Mouse (Mus musculus) frontal cortex, postnatal 14 days (tissue): Measurements from ENCODE around the gene Ell3.

ENCODE experiments used
- DNase-seq, 2 experiments: peaks; one replicate each; pipeline ENCODE4 v3.0.0; 2022; ENCODE audit warnings: low spot score in 2 of 2

Gene Ell3

DNA sequence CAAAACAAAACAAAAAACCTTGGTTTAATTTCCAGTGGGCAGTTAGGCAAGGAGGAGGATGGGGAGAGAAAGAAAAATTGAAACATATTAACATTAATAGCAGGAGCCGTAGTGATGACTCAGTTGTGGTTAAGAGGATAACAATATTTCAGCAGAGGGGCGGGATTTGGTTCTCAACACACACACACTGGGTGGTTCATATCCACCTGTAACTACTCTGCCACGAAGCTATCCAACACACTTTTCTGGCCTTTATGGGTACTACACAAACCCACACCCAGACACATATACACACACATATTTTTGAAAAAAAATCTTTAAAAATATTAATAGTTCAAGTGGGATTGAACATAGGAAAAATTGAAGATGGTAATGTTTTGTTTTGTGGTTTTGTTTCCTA is 2.9 kb upstream of the Ell3 start:
- no peak for DNase-seq

GRCm38 (mm10) chr2:121446506-121446905 is 2.4 kb upstream of the Ell3 start:
- no peak for DNase-seq

- DNase-seq, result no peak
Observed at GRCm38 (mm10) chr2:121445117-121445516, 1.0 kb upstream of the Ell3 start.

- DNase-seq, result no peak
Observed at GRCm38 (mm10) chr2:121443068-121443349, 1.1 kb downstream of the Ell3 start.

- DNase-seq, result no peak
Observed at GRCm38 (mm10) chr2:121442259-121443067, 1.6 kb downstream of the Ell3 start.

DNA sequence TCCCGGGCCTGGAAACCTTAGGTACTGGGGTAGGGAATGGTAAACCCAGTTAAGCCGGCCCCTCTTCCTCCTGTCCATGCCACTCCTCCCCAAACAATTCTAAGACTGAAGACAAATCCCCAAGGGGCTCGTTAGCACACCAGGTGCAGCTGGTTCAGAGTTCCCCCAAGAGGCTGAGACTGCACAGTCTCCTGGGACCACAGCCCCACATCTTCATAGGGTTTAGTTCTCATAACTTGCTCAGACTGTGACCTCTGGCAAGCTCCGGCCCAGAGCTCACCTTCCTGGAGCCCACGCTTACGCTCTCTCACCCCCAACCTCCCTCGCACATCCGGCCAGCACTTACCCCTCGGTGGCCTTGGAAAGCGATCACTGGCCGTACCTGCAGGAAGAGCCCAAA is 2.3 kb downstream of the Ell3 start:
- no peak for DNase-seq

GRCm38 (mm10) chr2:121440834-121441605 is 3.1 kb downstream of the Ell3 start:
- no peak for DNase-seq

- no peak for DNase-seq
Observed at GRCm38 (mm10) chr2:121439746-121440145, 4.3 kb downstream of the Ell3 start.

DNA sequence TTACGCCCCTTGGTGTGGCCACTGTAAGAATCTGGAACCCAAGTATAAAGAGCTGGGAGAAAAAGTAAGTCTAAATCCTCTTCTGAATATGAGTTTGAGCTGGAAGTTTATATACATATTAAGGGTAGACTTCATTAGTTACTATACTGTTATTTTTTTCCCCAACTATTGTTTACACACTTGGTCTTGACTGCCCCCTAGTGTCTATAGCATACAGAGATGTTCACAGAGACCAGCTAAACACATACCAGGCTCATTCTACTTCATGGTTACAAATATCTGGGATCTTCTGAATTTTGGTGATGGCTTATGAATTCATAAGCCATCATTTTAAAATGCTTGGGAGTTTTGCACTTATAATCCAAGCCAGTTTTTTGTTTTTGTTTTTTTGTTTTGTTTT is 9.2 kb downstream of the Ell3 start:
- no peak for DNase-seq

GRCm38 (mm10) chr2:121425890-121426289 is 18.2 kb downstream of the Ell3 start:
- no peak for DNase-seq

- no peak for DNase-seq
Observed at GRCm38 (mm10) chr2:121423166-121423565, 20.9 kb downstream of the Ell3 start.

GRCm38 (mm10) chr2:121418476-121418875 is 25.6 kb downstream of the Ell3 start:
- DNase-seq, result no peak

GRCm38 (mm10) chr2:121416356-121416755 is 27.7 kb downstream of the Ell3 start:
- DNase-seq, result no peak

DNA sequence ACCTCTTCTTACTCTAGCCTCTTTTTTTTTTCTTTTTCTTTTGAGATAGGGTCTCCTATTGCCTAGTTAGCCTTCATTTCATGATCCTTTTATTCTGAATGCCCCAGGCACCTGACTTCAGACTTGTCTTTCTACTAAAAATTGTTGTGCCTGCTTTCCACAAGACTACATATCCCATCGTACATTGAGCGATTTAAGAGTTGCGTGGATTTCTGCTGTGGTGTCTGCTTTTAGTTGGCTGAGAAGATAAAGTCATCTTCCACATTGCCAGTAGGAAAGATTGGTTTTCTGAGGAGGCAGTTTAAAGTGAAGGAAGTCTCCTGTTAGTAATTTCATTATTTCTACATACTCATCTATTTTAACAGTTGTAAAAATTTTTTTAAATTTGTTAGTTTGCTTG is 28.5 kb downstream of the Ell3 start:
- DNase-seq, result no peak

GRCm38 (mm10) chr2:121415103-121415502 is 29.0 kb downstream of the Ell3 start:
- no peak for DNase-seq

- DNase-seq, result peak in 1 of 2 experiments; percentile 19
Observed at GRCm38 (mm10) chr2:121414139-121414685, 29.9 kb downstream of the Ell3 start.

DNA sequence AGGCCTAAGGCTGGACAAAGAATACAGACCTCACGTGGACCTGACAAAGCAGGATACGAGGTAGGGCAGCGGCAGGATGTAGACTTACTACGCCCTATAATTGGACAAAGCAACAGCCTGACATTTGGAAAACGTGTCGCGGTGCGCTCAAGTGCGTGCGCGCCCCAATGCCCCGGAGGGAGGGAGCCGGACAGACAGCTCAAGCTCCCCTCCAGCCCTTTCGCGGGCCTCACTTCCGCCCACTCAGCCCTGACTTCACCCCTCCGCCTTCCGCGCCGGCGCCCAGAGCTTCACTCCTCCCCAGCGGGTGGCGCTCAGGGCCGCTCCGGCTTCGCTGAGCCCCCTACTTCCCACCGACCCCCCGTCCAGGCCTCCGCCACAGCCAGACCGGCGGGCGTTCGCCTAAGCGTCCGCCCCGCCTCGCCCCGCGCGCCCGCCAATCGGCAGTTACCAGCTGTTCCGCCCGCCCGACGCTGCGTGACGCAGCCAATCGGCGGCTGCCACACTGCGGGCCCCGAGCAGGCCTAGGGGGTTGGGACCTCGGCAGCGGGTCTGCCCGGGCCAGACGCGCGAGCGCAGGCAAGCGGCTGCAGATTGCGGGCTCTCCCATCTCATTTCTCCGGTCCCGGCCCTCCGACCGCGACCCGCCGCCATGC is 30.6 kb downstream of the Ell3 start, which contains the start of the genes Pdia3 and Catsper2:
Pdia3 (plus strand) TSS at position 389 of the 656 bp plus-strand sequence.
Catsper2 (minus strand) TSS at position 406 of the 656 bp plus-strand sequence.
- DNase-seq, result peak; percentile 91 to 93

DNA sequence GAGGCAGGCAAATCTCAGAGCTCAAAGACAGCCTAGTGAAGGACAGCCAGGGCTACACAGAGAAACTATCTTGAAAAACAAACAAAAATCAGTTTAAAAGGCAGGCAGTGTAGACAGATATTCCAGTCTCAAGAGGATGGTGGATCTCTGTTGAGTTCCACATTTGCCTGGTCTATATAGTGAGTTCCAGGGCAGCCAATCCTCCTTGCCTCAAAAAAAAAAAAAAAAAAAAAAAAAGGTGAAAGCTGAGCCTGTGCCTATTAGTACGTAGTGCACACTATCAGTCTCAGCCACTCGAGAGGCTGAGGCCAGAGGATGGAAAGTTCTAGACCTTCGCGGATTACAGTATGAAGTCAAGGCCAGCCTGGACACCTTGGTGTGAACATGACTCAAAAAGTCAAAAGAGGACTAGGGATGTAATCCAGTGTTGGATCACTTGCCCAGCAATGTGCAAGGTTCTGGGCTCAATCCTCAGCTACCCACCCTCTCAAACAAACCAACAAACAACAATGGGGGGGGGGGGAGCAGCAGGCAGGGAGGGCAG is 31.2 kb downstream of the Ell3 start:
- peak in 1 of 2 experiments; percentile 10 for DNase-seq

- DNase-seq, result no peak
Observed at GRCm38 (mm10) chr2:121408160-121408559, 35.9 kb downstream of the Ell3 start.

- no peak for DNase-seq
Observed at GRCm38 (mm10) chr2:121403296-121403695, 40.8 kb downstream of the Ell3 start.

- DNase-seq, result peak; percentile 41 to 86
Observed at GRCm38 (mm10) chr2:121396624-121397023, 47.5 kb downstream of the Ell3 start.
